ENCODE assay signal across 7 mouse cellular contexts in the genomic region with DNA sequence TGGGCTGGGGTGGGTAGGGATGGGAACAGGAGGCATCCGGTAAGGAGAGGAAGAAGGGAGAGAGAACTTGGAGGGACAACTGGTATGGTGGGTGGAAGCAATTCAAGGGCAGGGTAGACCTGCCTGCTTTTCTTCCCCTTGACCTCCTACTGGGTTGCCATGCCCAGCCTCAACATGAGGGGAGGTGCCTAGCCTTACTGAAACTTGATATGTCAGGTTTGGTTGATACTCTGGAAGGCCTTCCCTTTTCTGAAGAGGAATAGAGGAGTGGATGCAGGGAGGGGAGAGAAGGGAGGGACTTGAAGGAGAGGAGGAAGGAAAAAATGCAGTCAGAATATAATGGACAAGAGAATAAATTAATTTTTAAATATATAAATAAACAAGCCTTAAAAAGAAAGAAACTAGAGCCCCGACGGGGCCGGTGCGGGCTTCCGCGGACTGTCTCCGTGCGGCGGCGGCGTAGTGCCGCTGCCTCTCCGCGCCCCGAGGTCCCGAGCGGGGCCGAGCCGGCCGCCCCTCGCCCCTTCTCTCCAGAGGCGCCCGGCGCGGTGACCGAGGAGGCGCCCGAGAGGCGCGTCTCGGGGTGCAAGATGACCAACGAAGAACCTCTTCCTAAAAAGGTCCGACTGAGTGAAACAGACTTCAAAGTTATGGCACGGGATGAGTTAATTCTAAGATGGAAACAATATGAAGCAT.
A peak's percentile ranks its signal among the peaks of the same experiment; 100 is the strongest.
DNase-seq lines count a peak whose midpoint lies in the region; ATAC-seq lines count a peak whose summit lies in the region.
"Not testable (repeated sequence)": the region's sequence is repeated elsewhere in the genome, so short reads cannot be mapped to it uniquely, and the experiment has no call there.

No protein-coding gene starts in this region.

- H3K4me1 ChIP-seq in heart, embryonic 11.5 days (ENCODE audit: control insufficient read depth, insufficient read depth, low read length); hindbrain, embryonic 15.5 days (replicated peaks); limb, embryonic 11.5 days (ENCODE audit: control insufficient read depth, insufficient read depth, low read length); neural tube, embryonic 12.5 days: not testable (repeated sequence)

- H3K27me3 ChIP-seq in heart, embryonic 11.5 days (ENCODE audit: control insufficient read depth, insufficient read depth, low read length); hindbrain, embryonic 15.5 days; limb, embryonic 11.5 days (ENCODE audit: control insufficient read depth, insufficient read depth, low read length); neural tube, embryonic 12.5 days (replicated peaks): not testable (repeated sequence)

- H3K4me2 ChIP-seq in heart, embryonic 11.5 days = peak overlapping the region; percentile 47
- peak overlapping the region; percentile 40 for H3K4me2 ChIP-seq in hindbrain, embryonic 15.5 days
- H3K4me2 ChIP-seq in limb, embryonic 11.5 days (ENCODE audit: low read depth, severe bottlenecking) = peak overlapping the region; percentile 15; the same call in 1 of the 2 replicates
- peak overlapping the region; percentile 49 for H3K4me2 ChIP-seq in neural tube, embryonic 12.5 days (replicated peaks)

- not testable (repeated sequence) for DNase-seq in limb, embryonic 11.5 days (ENCODE audit: low spot score)

- H3K9ac ChIP-seq in heart, embryonic 11.5 days (ENCODE audit: low read depth, low read length); hindbrain, embryonic 15.5 days; limb, embryonic 11.5 days (ENCODE audit: low read length); neural tube, embryonic 12.5 days: not testable (repeated sequence)

- ATAC-seq in cerebellum, adult (ENCODE audit: insufficient number of reproducible peaks, low FRiP score, low TSS enrichment) = peak; percentile 74; the same call in 1 of the 2 replicates
- ATAC-seq in erythroid progenitor cell, adult 5-6 weeks (replicated peaks; ENCODE audit: low FRiP score, poor library complexity, severe bottlenecking) = 0 out of 2 replicates have a peak, but pooled peaks have one; percentile 42
- ATAC-seq in heart, embryonic 11.5 days (replicated peaks; ENCODE audit: insufficient number of reproducible peaks, low FRiP score, low TSS enrichment); neural tube, embryonic 12.5 days (ENCODE audit: low FRiP score, low read depth): not testable (repeated sequence)
- ATAC-seq in hindbrain, embryonic 15.5 days (ENCODE audit: low FRiP score, low read depth) = peak; percentile 48; the same call in 1 of the 2 replicates
- 0 out of 2 replicates have a peak, but pooled peaks have one; percentile 51 for ATAC-seq in limb, embryonic 11.5 days (ENCODE audit: insufficient number of reproducible peaks, low FRiP score, low TSS enrichment, low read depth)
- ATAC-seq in megakaryocyte progenitor cell, adult 5-6 weeks (replicated peaks; ENCODE audit: poor library complexity) = peak; percentile 83

- H3K4me3 ChIP-seq in heart, embryonic 11.5 days (ENCODE audit: low read depth, low read length) = 0 out of 2 replicates have a peak overlapping the region, but pooled peaks have one; percentile 10
- H3K4me3 ChIP-seq in hindbrain, embryonic 15.5 days = peak overlapping the region; percentile 18; the same call in 1 of the 2 replicates
- H3K4me3 ChIP-seq in limb, embryonic 11.5 days (ENCODE audit: low read depth, low read length); neural tube, embryonic 12.5 days: not testable (repeated sequence)

- H3K36me3 ChIP-seq in heart, embryonic 11.5 days (ENCODE audit: control insufficient read depth, insufficient read depth, low read length); hindbrain, embryonic 15.5 days; limb, embryonic 11.5 days (ENCODE audit: control insufficient read depth, insufficient read depth, low read length); neural tube, embryonic 12.5 days: not testable (repeated sequence)

- not testable (repeated sequence) for H3K27ac ChIP-seq in heart, embryonic 11.5 days (ENCODE audit: low read depth, low read length); hindbrain, embryonic 15.5 days (replicated peaks); limb, embryonic 11.5 days (replicated peaks; ENCODE audit: low read depth, low read length); neural tube, embryonic 12.5 days

- not testable (repeated sequence) for H3K9me3 ChIP-seq in heart, embryonic 11.5 days (replicated peaks; ENCODE audit: control insufficient read depth, low read length); hindbrain, embryonic 15.5 days; limb, embryonic 11.5 days (ENCODE audit: control insufficient read depth, low read length); neural tube, embryonic 12.5 days

- WGBS in heart, embryonic 11.5 days (ENCODE audit: insufficient replicate concordance) = 2% methylated on average over 27 of the region's 35 CpGs
- WGBS in hindbrain, embryonic 15.5 days = 12% methylated on average over 25 of the region's 35 CpGs
- WGBS in limb, embryonic 11.5 days = 3% methylated on average over 25 of the region's 35 CpGs
- WGBS in neural tube, embryonic 12.5 days = 4% methylated on average over 27 of the region's 35 CpGs
